In genomic region chr11:24372616-24373015, GRCm38 (mm10) we compare ENCODE assay signal across 16 mouse cellular contexts.
DNase-seq lines count a peak whose midpoint lies in the region; ATAC-seq and TF ChIP-seq lines count a peak whose summit lies in the region.
"Had no signal": no experiment of that assay in that cellular context is flagged by ENCODE, and none has a peak within 500 bp of the region (broad histone marks: within the 10 kb centered on the region; RNA-seq: fewer than 3 reads in every experiment).

No protein-coding gene starts in this region.

- WGBS in midbrain, embryonic 12.5 days: 47% methylated on average over 5 of the region's 5 CpGs
- WGBS in midbrain, embryonic 15.5 days: 46% methylated on average over 5 of the region's 5 CpGs
- WGBS in forebrain, postnatal 0 days: 30% methylated on average over 5 of the region's 5 CpGs

- TF ChIP-seq RAD21 in MEL (IDR thresholded peaks at IDR 0.05; ENCODE audit: low read depth, low read length): no peak

- no peak for TF ChIP-seq EP300 in MEL (IDR thresholded peaks at IDR 0.05; ENCODE audit: low read depth in 1 of 2, low read length in 2 of 2)

- no peaks in the 10 kb centered on the region for H3K79me2 ChIP-seq in MEL (ENCODE audit: control insufficient read depth, insufficient read depth, low read length, poor library complexity)

- no peaks in the 10 kb centered on the region; the same call in 1 of the 2 replicates for H3K27me3 ChIP-seq in midbrain, embryonic 12.5 days
- no peaks in the 10 kb centered on the region; the same call in 1 of the 2 replicates for H3K27me3 ChIP-seq in midbrain, embryonic 15.5 days (replicated peaks)
- H3K27me3 ChIP-seq in MEL (ENCODE audit: control insufficient read depth in 1 of 2, insufficient read depth in 2 of 2, low read length in 2 of 2): peaks cover 0 to 2% of the 10 kb centered on the region in 2 experiments; a peak in 2 of 4 replicates
- no peaks in the 10 kb centered on the region for H3K27me3 ChIP-seq in forebrain, postnatal 0 days (ENCODE audit: insufficient read depth, low read length)
- H3K27me3 ChIP-seq: heart, embryonic 12.5 days; kidney, embryonic 15.5 days had no signal

- no peak for TF ChIP-seq CTCF in MEL (IDR thresholded peaks at IDR 0.05 in 2 of 3, conservative IDR thresholded peaks at IDR 0.05 in 1 of 3; ENCODE audit: control insufficient read depth in 1 of 3, insufficient read depth in 1 of 3, low read depth in 2 of 3, low read length in 3 of 3, poor library complexity in 1 of 3, severe bottlenecking in 1 of 3)
- no peak for TF ChIP-seq CTCF in embryonic fibroblast, embryonic 13.5 days (IDR thresholded peaks at IDR 0.05; ENCODE audit: borderline replicate concordance, insufficient read depth, low read length)
- no peak for TF ChIP-seq CTCF in forebrain, postnatal 0 days (IDR thresholded peaks at IDR 0.05; ENCODE audit: low read depth)

- TF ChIP-seq POLR2A in MEL (IDR thresholded peaks at IDR 0.05; ENCODE audit: control insufficient read depth in 1 of 2, insufficient read depth in 1 of 2, low read depth in 1 of 2, low read length in 2 of 2, poor library complexity in 1 of 2): no peak
- TF ChIP-seq POLR2A in embryonic fibroblast, embryonic 13.5 days (IDR thresholded peaks at IDR 0.05; ENCODE audit: low read depth, low read length): no peak

- H3K9me3 ChIP-seq in midbrain, embryonic 12.5 days: no peaks in the 10 kb centered on the region
- H3K9me3 ChIP-seq in midbrain, embryonic 15.5 days: no peaks in the 10 kb centered on the region
- no peaks in the 10 kb centered on the region for H3K9me3 ChIP-seq in MEL (replicated peaks; ENCODE audit: insufficient read depth, low read length)
- H3K9me3 ChIP-seq in forebrain, postnatal 0 days (ENCODE audit: low read length): no peaks in the 10 kb centered on the region
- H3K9me3 ChIP-seq: heart, embryonic 12.5 days; kidney, embryonic 15.5 days had no signal

- no peak overlapping the region for H3K4me2 ChIP-seq in midbrain, embryonic 12.5 days (replicated peaks)
- no peak overlapping the region for H3K4me2 ChIP-seq in midbrain, embryonic 15.5 days
- no peak overlapping the region for H3K4me2 ChIP-seq in forebrain, postnatal 0 days (ENCODE audit: low read depth)
- H3K4me2 ChIP-seq: heart, embryonic 12.5 days; kidney, embryonic 15.5 days; liver, embryonic 11.5 days; midbrain, embryonic 11.5 days had no signal

- no peaks in the 10 kb centered on the region for H3K36me3 ChIP-seq in midbrain, embryonic 12.5 days
- H3K36me3 ChIP-seq in midbrain, embryonic 15.5 days (replicated peaks): no peaks in the 10 kb centered on the region
- H3K36me3 ChIP-seq in MEL (ENCODE audit: control insufficient read depth in 1 of 2, insufficient read depth in 2 of 2, low read length in 2 of 2): no peaks in the 10 kb centered on the region
- H3K36me3 ChIP-seq in forebrain, postnatal 0 days (ENCODE audit: insufficient read depth): no peaks in the 10 kb centered on the region
- H3K36me3 ChIP-seq: heart, embryonic 12.5 days; kidney, embryonic 15.5 days had no signal

- no peak for ATAC-seq in midbrain, embryonic 12.5 days (ENCODE audit: low FRiP score, low read depth)
- ATAC-seq in midbrain, embryonic 15.5 days (replicated peaks): no peak
- no peak for ATAC-seq in forebrain, postnatal 0 days
- ATAC-seq: inflammation-experienced regulatory T-cells, adult 6 months had no signal

- H3K4me1 ChIP-seq in midbrain, embryonic 12.5 days: peaks cover 39% of the 10 kb centered on the region
- peaks cover 28% of the 10 kb centered on the region for H3K4me1 ChIP-seq in midbrain, embryonic 15.5 days
- no peaks in the 10 kb centered on the region for H3K4me1 ChIP-seq in MEL (ENCODE audit: control insufficient read depth in 1 of 2, insufficient read depth in 2 of 2, low read length in 2 of 2)
- peaks cover 8% of the 10 kb centered on the region for H3K4me1 ChIP-seq in embryonic fibroblast, embryonic 13.5 days (ENCODE audit: control insufficient read depth, insufficient read depth, low read length)
- peaks cover 22% of the 10 kb centered on the region; the same call in 1 of the 2 replicates for H3K4me1 ChIP-seq in forebrain, postnatal 0 days (ENCODE audit: insufficient read depth)

- no peak overlapping the region for H3K9ac ChIP-seq in midbrain, embryonic 12.5 days (replicated peaks)
- H3K9ac ChIP-seq in midbrain, embryonic 15.5 days: no peak overlapping the region
- H3K9ac ChIP-seq in MEL (ENCODE audit: control insufficient read depth, low read depth, low read length, poor library complexity, severe bottlenecking): no peak overlapping the region
- no peak overlapping the region for H3K9ac ChIP-seq in forebrain, postnatal 0 days
- H3K9ac ChIP-seq: heart, embryonic 12.5 days; kidney, embryonic 15.5 days had no signal

- no peak overlapping the region for H3K4me3 ChIP-seq in midbrain, embryonic 12.5 days
- H3K4me3 ChIP-seq in midbrain, embryonic 15.5 days: no peak overlapping the region
- no peak overlapping the region for H3K4me3 ChIP-seq in MEL (ENCODE audit: control insufficient read depth in 1 of 2, insufficient read depth in 1 of 2, low read depth in 2 of 2, low read length in 2 of 2)
- H3K4me3 ChIP-seq in embryonic fibroblast, embryonic 13.5 days (ENCODE audit: insufficient read depth, low read length): no peak overlapping the region
- no peak overlapping the region for H3K4me3 ChIP-seq in forebrain, postnatal 0 days (ENCODE audit: low read depth, low read length)
- H3K4me3 ChIP-seq: heart, embryonic 12.5 days; kidney, embryonic 15.5 days had no signal

- 0 out of 2 replicates have a peak overlapping the region, but pooled peaks have one; percentile 25 for H3K27ac ChIP-seq in midbrain, embryonic 12.5 days (replicated peaks)
- H3K27ac ChIP-seq in midbrain, embryonic 15.5 days: no peak overlapping the region; the same call in 1 of the 2 replicates
- H3K27ac ChIP-seq in MEL (ENCODE audit: control insufficient read depth, low read depth, low read length): no peak overlapping the region
- H3K27ac ChIP-seq in embryonic fibroblast, embryonic 13.5 days (ENCODE audit: insufficient read depth, low read length): peak overlapping the region; percentile 70
- H3K27ac ChIP-seq in forebrain, postnatal 0 days (ENCODE audit: low read depth, low read length): peak overlapping the region; percentile 29; the same call in 1 of the 2 replicates
- H3K27ac ChIP-seq: kidney, embryonic 15.5 days had no signal

- no peak for DNase-seq in MEL (ENCODE audit: low read depth, low spot score)
- DNase-seq in forebrain, postnatal 0 days: no peak
- DNase-seq in kidney, postnatal 14 days: no peak
- no peak for DNase-seq in lung, postnatal 25 days (ENCODE audit: low spot score)
- no peak for DNase-seq in urinary bladder, postnatal 36 days (ENCODE audit: low spot score in 2 of 2)
- DNase-seq: cerebellum, adult 11-12 months; cerebellum, postnatal 25 days; gastrocnemius, postnatal 36 days had no signal

TF ChIP-seq in MEL, 35 proteins besides CTCF, POLR2A, EP300 and RAD21:
- TF ChIP-seq USF1 (IDR thresholded peaks at IDR 0.05; ENCODE audit: low read depth, low read length) (0 out of 2 replicates have a peak, but pooled peaks have one; percentile 22), UBTF (IDR thresholded peaks at IDR 0.05; ENCODE audit: borderline replicate concordance, insufficient read depth, low read depth, low read length) (no peak)

Comparison
In these comparisons a context has a peak if more than half of its experiments do, and no peak if none do; other contexts are left out.
1. H3K27ac ChIP-seq: peak in midbrain, embryonic 12.5 days (single experiment), embryonic fibroblast, embryonic 13.5 days (single experiment) and forebrain, postnatal 0 days (single experiment); none in midbrain, embryonic 15.5 days (single experiment) and MEL (single experiment).